Mouse (Mus musculus) adrenal gland, postnatal 10 days (tissue): Measurements from ENCODE around the gene Creb3l2. TPM values are rescaled to one million over a fixed set of nuclear protein-coding genes. Genes with fewer than 3 reads are reported as not detected.

Experiments
- DNase-seq: peaks from one replicate; pipeline ENCODE4 v3.0.0; 2021; ENCODE audit warnings: mixed read lengths
- total RNA-seq, 2 experiments: library from RNA; stranded (reverse); gene quantifications; 2 replicates each; pipeline ENCODE4 v1.2.3; 2021

Creb3l2 gene
- total RNA-seq, 2 experiments from 2014 or later, result 42.8 to 46.2 TPM

- DNase-seq, result no peak
Measured at GRCm38 (mm10) chr6:37322641-37323040, 119.3 kb downstream of the Creb3l2 start.

- no peak for DNase-seq
Measured at GRCm38 (mm10) chr6:37322088-37322487, 119.9 kb downstream of the Creb3l2 start.

- DNase-seq, result no peak
Measured at GRCm38 (mm10) chr6:37317904-37318303, 124.0 kb downstream of the Creb3l2 start.

- no peak for DNase-seq
Measured at GRCm38 (mm10) chr6:37315440-37315839, 126.5 kb downstream of the Creb3l2 start.

GRCm38 (mm10) chr6:37310601-37311000 lies 131.3 kb downstream of the Creb3l2 start:
- DNase-seq, result no peak

GRCm38 (mm10) chr6:37306616-37307015 lies 135.3 kb downstream of the Creb3l2 start:
- no peak for DNase-seq

GRCm38 (mm10) chr6:37300492-37300891 lies 141.5 kb downstream of the Creb3l2 start:
- no peak for DNase-seq

GRCm38 (mm10) chr6:37299562-37300390 lies 142.2 kb downstream of the Creb3l2 start, which contains the start of gene Dgki:
Gene Dgki, minus strand, starts transcription at chr6:37300184.
- peak; percentile 47 for DNase-seq

- no peak for DNase-seq
Measured at GRCm38 (mm10) chr6:37298982-37299381, 143.0 kb downstream of the Creb3l2 start.

GRCm38 (mm10) chr6:37297744-37298482 lies 144.0 kb downstream of the Creb3l2 start:
- DNase-seq, result no peak

GRCm38 (mm10) chr6:37292068-37292467 lies 149.9 kb downstream of the Creb3l2 start:
- DNase-seq, result no peak

GRCm38 (mm10) chr6:37291171-37291570 lies 150.8 kb downstream of the Creb3l2 start:
- DNase-seq, result no peak

GRCm38 (mm10) chr6:37290691-37291090 lies 151.3 kb downstream of the Creb3l2 start:
- no peak for DNase-seq

- no peak for DNase-seq
Measured at GRCm38 (mm10) chr6:37286134-37286533, 155.8 kb downstream of the Creb3l2 start.

- DNase-seq, result no peak
Measured at GRCm38 (mm10) chr6:37284879-37285278, 157.1 kb downstream of the Creb3l2 start.

- DNase-seq, result no peak
Measured at GRCm38 (mm10) chr6:37283336-37283735, 158.6 kb downstream of the Creb3l2 start.

GRCm38 (mm10) chr6:37282659-37283058 lies 159.3 kb downstream of the Creb3l2 start:
- no peak for DNase-seq

Other genes with a start within 250 kb of the Creb3l2 start
- gene Dgki, start 142.0 kb downstream of the Creb3l2 start, total RNA-seq, result 1 to 10 TPM; 2.1 to 2.5 TPM
- gene Akr1d1, start 88.0 kb upstream of the Creb3l2 start, total RNA-seq, result 100 to 1,000 TPM; 209 to 355 TPM